Mouse (Mus musculus): Measurements from ENCODE around the gene Skida1. TPM values are rescaled to one million over a fixed set of nuclear protein-coding genes. Genes with fewer than 3 reads are reported as not detected.

The Skida1 gene
- polyA plus RNA-seq, 1 experiment, result 4.8 TPM

- H3K4me3 ChIP-seq (replicated peaks; ENCODE audit: insufficient read depth, low read depth, low read length), result no peak within 1 kb of the TSS
- DNase-seq, result no peak
- H3K27ac ChIP-seq (ENCODE audit: insufficient read depth, low read length), result no peak within 1 kb of the TSS
- no peaks in the 10 kb centered on the region for H3K4me1 ChIP-seq (ENCODE audit: control insufficient read depth, insufficient read depth, low read length)
- no peaks in the 10 kb centered on the region for H3K27me3 ChIP-seq (ENCODE audit: control insufficient read depth, insufficient read depth, low read length)
- TF ChIP-seq CTCF (IDR thresholded peaks at IDR 0.05; ENCODE audit: borderline replicate concordance, insufficient read depth, low read depth, low read length) (no peak), POLR2A (IDR thresholded peaks at IDR 0.05; ENCODE audit: borderline replicate concordance, insufficient read depth, low read length) (no peak)
Measured at GRCm38 (mm10) chr2:17996858-17997257, 52.0 kb downstream of the Skida1 start, which contains the start of gene H2al2a. H2al2a (minus strand) TSS chr2:17996958.

Other genes with a start within 250 kb of the Skida1 start
- not detected in 2 replicates for gene H2al2a, start 52.1 kb downstream of the Skida1 start, polyA plus RNA-seq (2012; rRNA removed)
- 2.6 and 3.0 TPM in 2 replicates for gene A930004D18Rik, start 11.3 kb downstream of the Skida1 start, polyA plus RNA-seq (2012; rRNA removed)
- gene Mllt10, start 6.2 kb upstream of the Skida1 start, polyA plus RNA-seq (2012; rRNA removed), result 45.6 and 46.7 TPM in 2 replicates